Mouse (Mus musculus): ENCODE measurements around the gene Ndufaf1. TPM values are rescaled to one million over a fixed set of nuclear protein-coding genes. Genes with fewer than 3 reads are reported as not detected.
"Not testable (repeated sequence)": the region's sequence is repeated elsewhere in the genome, so short reads cannot be mapped to it uniquely, and the experiment has no call there.

Ndufaf1 gene
- polyA plus RNA-seq, 1 experiment from 2014 or later: 43.2 TPM

DNA sequence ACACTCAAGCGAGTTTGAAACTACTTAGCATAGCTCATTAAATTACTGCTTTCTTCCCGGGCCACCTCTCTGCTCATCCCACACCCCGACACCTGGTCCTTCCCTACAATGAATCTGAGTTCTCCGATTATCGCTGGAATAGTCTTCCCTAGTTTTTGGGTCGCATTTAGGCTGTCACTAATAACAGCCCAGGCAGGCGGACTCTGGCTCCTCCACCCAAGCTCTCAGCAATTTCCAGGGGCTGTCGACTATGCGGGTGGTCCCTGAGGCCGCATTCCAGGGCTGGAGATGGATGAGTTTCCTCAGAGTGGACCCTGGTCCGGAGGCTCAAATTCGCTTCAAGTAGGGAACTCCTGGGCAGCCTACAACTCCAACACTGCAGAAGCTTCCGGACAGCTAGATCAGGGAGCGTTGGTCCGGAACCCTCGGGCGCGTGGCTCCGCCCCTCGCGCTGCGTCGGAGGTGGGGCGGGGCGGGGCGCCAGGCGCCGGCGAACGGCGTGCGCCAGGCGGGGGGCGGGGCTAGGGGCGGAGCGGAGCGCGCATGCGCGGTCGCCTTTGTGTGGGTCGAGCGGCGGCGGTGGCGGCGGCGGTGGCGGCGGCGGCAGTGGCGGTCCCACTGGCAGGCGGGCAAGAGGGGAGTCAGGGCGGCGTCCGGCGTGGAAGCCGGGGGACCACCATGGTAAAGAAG lies 12.0 kb upstream of the Ndufaf1 start, which contains the start of gene Rtf1:
Gene Rtf1, plus strand, starts transcription at position 544 of the 690 bp plus-strand sequence.
- ATAC-seq (ENCODE audit: low FRiP score): peak; percentile 96
- Histone ChIP-seq H3K9me3 (no peaks in the 10 kb centered on the region), H3K27me3 (peaks cover 4% of the 10 kb centered on the region; the same call in 1 of the 2 replicates), H3K4me2 (peak within 1 kb of the TSS; percentile 88), H3K9ac (peak within 1 kb of the TSS; percentile 97), H3K27ac (peak within 1 kb of the TSS; percentile 84), H3K4me3 (peak within 1 kb of the TSS; percentile 82), H3K4me1 (replicated peaks) (peaks cover 32% of the 10 kb centered on the region), H3K36me3 (no peaks in the 10 kb centered on the region)
- under 1% methylated on average over 44 of the region's 58 CpGs for WGBS

DNA sequence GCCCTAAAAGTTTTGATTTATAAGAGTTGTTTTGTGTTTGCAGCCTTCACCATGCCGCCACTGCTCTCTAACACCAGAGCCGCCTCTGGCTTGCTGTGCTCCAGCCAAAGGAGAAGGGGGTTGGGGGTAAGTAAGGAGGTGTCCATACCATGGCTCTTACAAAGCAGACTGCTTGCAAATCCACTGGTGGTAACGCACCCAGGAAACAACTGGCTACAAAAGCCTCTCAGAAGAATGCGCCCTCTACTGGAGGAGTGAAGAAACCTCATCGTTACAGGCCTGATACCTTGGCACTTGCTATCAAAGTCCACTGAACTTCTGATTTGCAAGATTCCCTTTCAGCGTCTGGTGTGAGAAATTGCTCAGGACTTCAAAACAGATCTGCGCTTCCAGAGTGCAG lies 6.4 kb upstream of the Ndufaf1 start:
- no peak for ATAC-seq (ENCODE audit: low FRiP score)
- Histone ChIP-seq H3K9me3 (no peaks in the 10 kb centered on the region), H3K27ac (no peak overlapping the region), H3K9ac (no peak overlapping the region), H3K4me3 (no peak overlapping the region), H3K36me3 (no peaks in the 10 kb centered on the region), H3K4me2 (no peak overlapping the region), H3K27me3 (peaks cover 7% of the 10 kb centered on the region; the same call in 1 of the 2 replicates), H3K4me1 (replicated peaks) (peaks cover 4% of the 10 kb centered on the region)
- 13% methylated on average over 7 of the region's 7 CpGs for WGBS

DNA sequence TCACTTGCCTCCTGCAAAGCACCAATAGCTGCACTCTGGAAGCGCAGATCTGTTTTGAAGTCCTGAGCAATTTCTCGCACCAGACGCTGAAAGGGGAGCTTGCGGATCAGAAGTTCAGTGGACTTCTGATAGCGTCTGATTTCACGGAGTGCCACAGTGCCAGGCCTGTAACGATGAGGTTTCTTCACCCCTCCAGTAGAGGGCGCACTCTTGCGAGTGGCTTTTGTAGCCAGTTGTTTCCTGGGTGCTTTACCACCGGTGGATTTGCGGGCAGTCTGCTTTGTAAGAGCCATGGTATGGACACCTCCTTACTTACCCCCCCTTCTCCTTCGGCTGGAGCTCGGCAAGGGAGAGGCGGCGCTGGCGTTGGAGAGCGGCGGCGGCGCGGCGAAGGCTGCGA lies 3.1 kb upstream of the Ndufaf1 start:
- not testable (repeated sequence) for H3K36me3 ChIP-seq
- WGBS: 74% methylated on average over 23 of the region's 23 CpGs

DNA sequence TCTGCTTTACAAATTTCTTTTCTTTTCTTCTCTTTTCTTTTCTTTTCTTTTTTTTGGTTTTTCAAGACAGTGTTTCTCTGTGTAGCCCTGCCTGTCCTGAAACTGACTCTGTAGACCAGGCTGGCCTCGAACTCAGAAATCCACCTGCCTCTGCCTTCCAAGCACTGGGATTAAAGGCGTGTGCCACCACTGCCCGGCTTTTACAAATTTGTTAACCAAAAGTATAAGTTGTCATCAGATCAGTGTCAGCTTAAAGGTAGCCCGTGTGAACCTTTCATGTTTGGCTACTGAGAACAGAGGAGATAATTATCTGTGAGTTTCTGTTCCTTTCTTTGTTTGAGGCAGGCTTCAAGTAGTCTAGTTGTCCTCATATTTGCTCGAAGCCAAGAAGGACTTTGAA lies 18.4 kb downstream of the Ndufaf1 start:
- no peak overlapping the region for H3K27ac ChIP-seq
- H3K36me3 ChIP-seq: peaks cover 44% of the 10 kb centered on the region
- no peaks in the 10 kb centered on the region for H3K27me3 ChIP-seq
- no peak for ATAC-seq (ENCODE audit: low FRiP score)
- H3K4me3 ChIP-seq: no peak overlapping the region
- H3K4me2 ChIP-seq: no peak overlapping the region
- H3K9ac ChIP-seq: no peak overlapping the region
- 97% methylated on average over 5 of the region's 5 CpGs for WGBS
- no peaks in the 10 kb centered on the region for H3K4me1 ChIP-seq (replicated peaks)
- no peaks in the 10 kb centered on the region for H3K9me3 ChIP-seq

More for the DNA sequence above, 3.1 kb upstream of the Ndufaf1 start:
- H3K9ac ChIP-seq; H3K9me3 ChIP-seq; H3K27me3 ChIP-seq; H3K4me2 ChIP-seq; H3K4me3 ChIP-seq; ATAC-seq (ENCODE audit: low FRiP score); H3K27ac ChIP-seq; H3K4me1 ChIP-seq (replicated peaks): not testable (repeated sequence)

DNA sequence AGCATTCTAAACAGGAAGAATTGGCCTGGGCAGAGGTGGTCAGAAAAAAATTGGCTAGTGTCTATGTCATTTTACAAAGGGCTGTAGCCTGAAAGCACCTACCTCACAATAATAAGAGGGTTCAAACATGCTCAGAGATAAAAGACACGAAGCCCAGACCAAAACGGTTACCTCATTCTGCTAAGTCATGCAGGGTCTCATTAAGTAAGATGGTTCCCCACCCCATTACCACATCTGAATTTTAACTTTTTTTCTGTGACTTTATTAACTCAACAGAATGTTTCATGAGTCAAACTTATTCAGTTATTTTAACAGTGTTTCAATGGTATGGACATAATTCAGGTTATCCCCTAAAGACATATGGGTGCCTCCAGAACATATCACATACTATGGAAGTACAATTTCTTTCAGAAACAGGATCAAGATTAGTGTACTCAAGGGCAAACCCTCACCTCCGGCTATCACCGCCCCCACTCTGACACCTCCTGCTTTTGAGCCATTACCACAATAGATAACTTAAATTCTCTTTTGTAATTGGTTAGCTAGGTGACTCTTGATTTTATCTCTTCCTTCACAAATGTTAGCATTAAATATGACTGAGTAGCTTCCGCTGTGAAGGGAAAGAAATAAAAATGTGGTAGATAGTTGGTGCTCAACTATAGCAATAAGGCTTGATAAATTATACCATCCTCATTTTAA lies 21.3 kb downstream of the Ndufaf1 start:
- Histone ChIP-seq H3K4me3 (no peak overlapping the region), H3K36me3 (peaks cover 35% of the 10 kb centered on the region), H3K27me3 (no peaks in the 10 kb centered on the region), H3K9ac (no peak overlapping the region), H3K4me1 (replicated peaks) (no peaks in the 10 kb centered on the region), H3K9me3 (no peaks in the 10 kb centered on the region), H3K4me2 (no peak overlapping the region), H3K27ac (no peak overlapping the region)
- WGBS: 96% methylated on average over 5 of the region's 5 CpGs
- no peak for ATAC-seq (ENCODE audit: low FRiP score)

DNA sequence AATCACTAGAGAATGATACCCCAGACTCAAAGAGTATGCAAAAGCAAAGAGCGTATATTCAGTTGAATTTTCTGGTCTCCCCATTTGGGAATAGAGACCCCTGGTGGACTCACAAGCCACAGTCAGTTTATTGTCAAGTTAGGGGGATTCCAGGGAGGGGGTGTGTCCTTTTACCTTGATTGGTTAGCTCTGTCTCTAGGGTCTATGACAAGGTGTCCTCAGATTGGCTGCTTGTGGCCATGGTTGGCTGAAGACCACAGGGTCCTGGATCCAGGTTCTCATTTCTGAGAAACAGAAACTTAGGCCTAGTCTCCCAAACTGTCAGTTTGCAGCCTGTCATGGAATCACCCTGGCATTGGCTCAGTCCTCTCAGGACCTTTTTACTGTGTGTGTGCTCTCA lies 25.8 kb downstream of the Ndufaf1 start:
- Histone ChIP-seq H3K27me3 (no peaks in the 10 kb centered on the region), H3K27ac (no peak overlapping the region), H3K4me2 (no peak overlapping the region), H3K9me3 (no peaks in the 10 kb centered on the region), H3K4me3 (no peak overlapping the region), H3K36me3 (peaks cover 24% of the 10 kb centered on the region), H3K9ac (no peak overlapping the region), H3K4me1 (replicated peaks) (no peaks in the 10 kb centered on the region)
- ATAC-seq (ENCODE audit: low FRiP score): no peak
- WGBS: 83% methylated on average over 1 of the region's 1 CpGs

DNA sequence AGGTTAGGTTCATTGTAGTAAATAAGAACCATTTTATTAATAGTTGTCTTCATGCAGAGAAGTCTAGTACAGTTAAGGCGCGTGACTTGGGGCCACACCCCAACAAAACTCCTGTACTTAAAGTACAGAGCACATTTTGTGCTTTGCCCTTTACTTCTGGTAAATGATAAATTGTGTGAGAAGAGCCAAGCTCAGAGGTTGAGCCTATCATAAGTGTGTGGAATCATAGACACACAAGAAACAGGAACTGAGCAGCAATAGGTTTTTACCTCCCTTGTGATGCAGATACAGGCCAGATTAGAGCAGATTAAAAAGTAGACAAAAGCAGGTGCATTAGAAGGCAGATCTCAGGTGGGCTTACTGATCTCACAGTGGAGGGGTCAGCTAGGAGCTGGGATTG lies 41.3 kb downstream of the Ndufaf1 start:
- H3K4me1 ChIP-seq (replicated peaks): peaks cover 31% of the 10 kb centered on the region
- H3K36me3 ChIP-seq: no peaks in the 10 kb centered on the region
- no peaks in the 10 kb centered on the region for H3K9me3 ChIP-seq
- no peak overlapping the region for H3K4me2 ChIP-seq
- no peak overlapping the region for H3K27ac ChIP-seq
- H3K9ac ChIP-seq: no peak overlapping the region
- no peak for ATAC-seq (ENCODE audit: low FRiP score)
- WGBS: 100% methylated on average over 2 of the region's 2 CpGs
- no peak overlapping the region for H3K4me3 ChIP-seq
- H3K27me3 ChIP-seq: no peaks in the 10 kb centered on the region

DNA sequence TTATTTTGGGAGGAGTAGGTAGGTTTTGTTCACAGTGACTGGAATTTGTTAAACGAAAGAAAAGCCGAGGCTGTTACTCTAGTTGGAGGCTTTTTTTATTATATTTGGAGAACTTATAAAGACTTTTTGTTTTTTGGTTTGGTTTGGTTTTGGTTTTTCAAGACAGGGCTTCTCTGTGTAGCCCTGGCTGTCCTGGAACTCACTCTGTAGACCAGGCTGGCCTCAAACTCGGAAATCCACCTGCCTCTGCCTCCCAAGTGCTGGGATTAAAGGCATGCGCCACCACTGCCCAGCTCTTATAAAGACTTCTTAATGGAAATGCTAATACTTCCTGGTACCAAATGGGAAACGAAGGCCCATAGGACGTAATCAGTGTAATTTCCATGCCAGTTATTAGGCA lies 43.6 kb downstream of the Ndufaf1 start:
- Histone ChIP-seq H3K9ac (peak overlapping the region; percentile 55; the same call in 1 of the 2 replicates), H3K4me3 (peak overlapping the region; percentile 72), H3K4me2 (peak overlapping the region; percentile 97), H3K4me1 (replicated peaks) (peaks cover 31% of the 10 kb centered on the region)
- not testable (repeated sequence) for H3K9me3 ChIP-seq; H3K27me3 ChIP-seq; ATAC-seq (ENCODE audit: low FRiP score); H3K36me3 ChIP-seq; H3K27ac ChIP-seq
- WGBS: 15% methylated on average over 6 of the region's 6 CpGs

DNA sequence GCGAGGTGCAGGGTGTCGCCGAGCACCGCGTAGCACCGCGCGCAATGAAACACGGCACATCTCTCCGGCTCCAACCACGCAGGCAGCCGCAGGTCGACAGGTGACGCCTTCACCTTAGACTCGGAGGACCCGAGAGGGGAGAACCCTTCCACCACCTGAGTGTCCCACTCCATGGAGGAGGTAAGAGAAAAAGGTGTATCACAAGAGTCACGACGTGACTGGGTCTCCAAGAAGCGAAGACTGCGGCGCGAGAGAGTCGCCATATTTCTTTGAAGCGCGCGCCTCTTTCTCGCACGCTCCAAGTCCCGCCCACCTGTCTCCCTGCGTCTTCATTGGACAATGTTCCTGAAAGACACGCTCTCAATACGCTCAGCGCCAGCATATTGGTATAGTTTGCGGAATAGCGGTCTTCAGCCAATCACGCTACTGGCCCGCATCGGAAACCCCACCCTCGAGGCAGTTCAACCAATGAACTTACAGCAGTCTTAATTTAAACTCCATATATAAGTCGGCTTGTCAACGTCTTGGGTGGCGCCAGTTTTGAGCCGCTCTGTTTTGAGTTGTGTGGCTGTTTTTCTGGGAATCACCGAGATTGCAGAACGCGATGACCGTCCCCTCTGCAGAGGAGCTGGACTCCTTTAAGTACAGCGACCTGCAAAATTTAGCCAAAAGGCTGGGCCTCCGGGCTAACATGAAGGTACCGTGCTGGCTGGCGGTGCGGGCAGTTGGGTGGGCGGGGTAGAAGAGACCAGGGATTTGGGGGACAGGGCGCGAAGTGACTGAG lies 44.2 kb downstream of the Ndufaf1 start, which contains the start of the genes Nusap1 and Oip5:
Gene Nusap1, plus strand, starts transcription at position 100 of the 784 bp plus-strand sequence.
Gene Oip5, minus strand, starts transcription at position 271 of the 784 bp plus-strand sequence.
- Histone ChIP-seq H3K4me2 (peak within 1 kb of the TSS; percentile 97), H3K27me3 (no peaks in the 10 kb centered on the region), H3K4me3 (peak within 1 kb of the TSS; percentile 72), H3K4me1 (replicated peaks) (peaks cover 31% of the 10 kb centered on the region), H3K9ac (peak within 1 kb of the TSS; percentile 72), H3K9me3 (no peaks in the 10 kb centered on the region), H3K36me3 (no peaks in the 10 kb centered on the region), H3K27ac (no peak within 1 kb of the TSS)
- WGBS: under 1% methylated on average over 55 of the region's 55 CpGs
- ATAC-seq (ENCODE audit: low FRiP score): peak; percentile 100

DNA sequence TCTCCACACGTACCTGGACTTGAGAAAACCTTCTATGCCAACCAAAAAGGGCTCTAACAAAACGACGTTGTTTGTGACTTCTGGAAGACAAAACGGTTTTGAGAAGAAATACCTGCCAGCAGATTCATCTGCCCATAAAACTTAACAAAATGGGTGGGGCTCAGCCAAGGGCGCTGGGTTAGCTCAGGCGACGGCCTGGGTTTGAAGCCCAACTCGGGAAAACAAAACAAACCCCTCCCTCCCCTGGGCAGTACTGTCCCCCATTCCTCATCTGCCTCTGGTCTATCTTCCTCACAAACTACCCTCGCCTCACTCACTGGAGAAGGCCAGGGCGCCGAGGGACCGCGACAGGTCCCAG lies 44.8 kb downstream of the Ndufaf1 start:
- Histone ChIP-seq H3K27me3 (no peaks in the 10 kb centered on the region), H3K4me3 (peak overlapping the region; percentile 72), H3K36me3 (no peaks in the 10 kb centered on the region), H3K27ac (no peak overlapping the region), H3K9ac (peak overlapping the region; percentile 72), H3K4me2 (peak overlapping the region; percentile 97), H3K9me3 (no peaks in the 10 kb centered on the region), H3K4me1 (replicated peaks) (peaks cover 31% of the 10 kb centered on the region)
- under 1% methylated on average over 13 of the region's 13 CpGs for WGBS
- ATAC-seq (ENCODE audit: low FRiP score): no peak

DNA sequence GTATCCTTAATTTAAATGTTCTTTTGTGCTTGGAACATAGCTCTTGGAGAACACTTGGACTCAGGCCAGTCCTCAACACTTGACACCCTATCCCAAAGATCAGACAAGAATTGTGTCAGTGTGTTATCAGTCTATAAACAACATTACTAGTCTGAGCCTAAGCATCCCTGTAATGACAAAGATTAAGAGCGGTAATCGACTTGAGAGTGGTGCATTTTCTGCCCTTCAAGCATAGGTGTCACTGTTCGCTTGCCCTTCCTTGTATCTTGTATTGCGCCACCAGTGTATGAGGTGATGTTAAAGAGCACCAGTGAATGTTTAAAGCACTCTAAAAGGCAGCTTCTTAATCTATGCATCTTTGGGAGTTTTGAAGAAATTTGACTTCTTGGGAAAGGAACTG lies 55.6 kb downstream of the Ndufaf1 start:
- Histone ChIP-seq H3K9me3 (no peaks in the 10 kb centered on the region), H3K9ac (no peak overlapping the region), H3K4me3 (no peak overlapping the region), H3K27ac (no peak overlapping the region), H3K36me3 (peaks cover 38% of the 10 kb centered on the region), H3K27me3 (no peaks in the 10 kb centered on the region), H3K4me1 (replicated peaks) (peaks cover 5% of the 10 kb centered on the region; the same call in 1 of the 2 replicates), H3K4me2 (no peak overlapping the region)
- no peak for ATAC-seq (ENCODE audit: low FRiP score)
- 97% methylated on average over 4 of the region's 4 CpGs for WGBS
